Mouse (Mus musculus): ENCODE measurements around the gene Bcl2. TPM values are rescaled to one million over a fixed set of nuclear protein-coding genes. Genes with fewer than 3 reads are reported as not detected.

The Bcl2 gene
- total and polyA plus RNA-seq, 3 experiments: 30.9 to 87.0 (median 38.8) TPM

- TF ChIP-seq ZC3H11A (IDR thresholded peaks at IDR 0.05; ENCODE audit: low read depth, low read length) (no peak), ETS1 (IDR thresholded peaks at IDR 0.05; ENCODE audit: low read depth, low read length) (no peak; the same call in 1 of the 2 replicates), USF1 (IDR thresholded peaks at IDR 0.05; ENCODE audit: low read depth, low read length) (peak; percentile 88), ZKSCAN1 (IDR thresholded peaks at IDR 0.05; ENCODE audit: low read depth, low read length) (no peak)
Observed at GRCm38 (mm10) chr1:106759572-106760435, 45.7 kb upstream of the Bcl2 start, which contains the start of gene Kdsr (continued).

GRCm38 (mm10) chr1:106758734-106759571, 44.9 kb upstream of the Bcl2 start:
- TF ChIP-seq MAX (IDR thresholded peaks at IDR 0.05; ENCODE audit: low read length): 0 out of 2 replicates have a peak, but pooled peaks have one; percentile 42
- peak; percentile 31; the same call in 1 of the 2 replicates for TF ChIP-seq HCFC1 (IDR thresholded peaks at IDR 0.05; ENCODE audit: low read depth, low read length)
- peak; percentile 39; the same call in 1 of the 2 replicates for TF ChIP-seq NELFE (IDR thresholded peaks at IDR 0.05; ENCODE audit: low read depth, low read length)
- peak; percentile 33 to 48; a peak in 1 of 4 replicates for TF ChIP-seq EP300 (IDR thresholded peaks at IDR 0.05; ENCODE audit: low read depth in 1 of 2, low read length in 2 of 2)
- TF ChIP-seq ELF1 (IDR thresholded peaks at IDR 0.05; ENCODE audit: low read depth, low read length): peak; percentile 74; the same call in 1 of the 2 replicates
- peak; percentile 49 for TF ChIP-seq CHD2 (IDR thresholded peaks at IDR 0.05; ENCODE audit: low read length)
- no peak for TF ChIP-seq CTCF (IDR thresholded peaks at IDR 0.05 in 2 of 3, conservative IDR thresholded peaks at IDR 0.05 in 1 of 3; ENCODE audit: control insufficient read depth in 1 of 3, insufficient read depth in 1 of 3, low read depth in 2 of 3, low read length in 3 of 3, poor library complexity in 1 of 3, severe bottlenecking in 1 of 3)
- TF ChIP-seq TAL1 (IDR thresholded peaks at IDR 0.05; ENCODE audit: low read length): no peak
- TF ChIP-seq MYB (IDR thresholded peaks at IDR 0.05; ENCODE audit: low read depth, low read length): no peak
- 0 out of 2 replicates have a peak, but pooled peaks have one; percentile 85 for TF ChIP-seq CHD1 (IDR thresholded peaks at IDR 0.05; ENCODE audit: low read depth, low read length)
- 0 out of 2 replicates have a peak, but pooled peaks have one; percentile 17 for TF ChIP-seq TCF12 (IDR thresholded peaks at IDR 0.05; ENCODE audit: low read depth, low read length)
- TF ChIP-seq ZNF384 (IDR thresholded peaks at IDR 0.05; ENCODE audit: low read depth, low read length): no peak
- no peak for TF ChIP-seq ZC3H11A (IDR thresholded peaks at IDR 0.05; ENCODE audit: low read depth, low read length)
- no peak for TF ChIP-seq MAFK (IDR thresholded peaks at IDR 0.05; ENCODE audit: borderline replicate concordance, low read depth, low read length)
- TF ChIP-seq POLR2AphosphoS2 (IDR thresholded peaks at IDR 0.05; ENCODE audit: low read length): no peak
- TF ChIP-seq E2F4 (IDR thresholded peaks at IDR 0.05; ENCODE audit: borderline replicate concordance, low read depth, low read length): 0 out of 2 replicates have a peak, but pooled peaks have one; percentile 2
- TF ChIP-seq GATA1 (IDR thresholded peaks at IDR 0.05; ENCODE audit: low read depth, low read length): peak; percentile 56
- TF ChIP-seq SIN3A (IDR thresholded peaks at IDR 0.05; ENCODE audit: low read length): peak; percentile 53
- TF ChIP-seq JUND (IDR thresholded peaks at IDR 0.05; ENCODE audit: low read depth, low read length): no peak
- TF ChIP-seq BHLHE40 (IDR thresholded peaks at IDR 0.05; ENCODE audit: borderline replicate concordance, low read depth, low read length): peak; percentile 85
- TF ChIP-seq TBP (IDR thresholded peaks at IDR 0.05; ENCODE audit: low read depth, low read length): no peak
- TF ChIP-seq MXI1 (IDR thresholded peaks at IDR 0.05; ENCODE audit: low read depth, low read length): peak; percentile 63; the same call in 1 of the 2 replicates
- TF ChIP-seq SMC3 (IDR thresholded peaks at IDR 0.05; ENCODE audit: low read depth, low read length): 0 out of 2 replicates have a peak, but pooled peaks have one; percentile 2
- Histone ChIP-seq H3K27ac (ENCODE audit: control insufficient read depth, low read depth, low read length) (peak overlapping the region; percentile 81), H3K9me3 (replicated peaks; ENCODE audit: insufficient read depth, low read length) (no peaks in the 10 kb centered on the region), H3K36me3 (ENCODE audit: control insufficient read depth in 1 of 2, insufficient read depth in 2 of 2, low read length in 2 of 2) (peaks cover 0 to 36% of the 10 kb centered on the region in 2 experiments; a peak in 2 of 4 replicates), H3K4me3 (ENCODE audit: control insufficient read depth in 1 of 2, insufficient read depth in 1 of 2, low read depth in 2 of 2, low read length in 2 of 2) (peak overlapping the region; percentile 63 to 91), H3K27me3 (ENCODE audit: control insufficient read depth in 1 of 2, insufficient read depth in 2 of 2, low read length in 2 of 2) (no peaks in the 10 kb centered on the region), H3K79me2 (ENCODE audit: control insufficient read depth, insufficient read depth, low read length, poor library complexity) (peaks cover 12% of the 10 kb centered on the region), H3K9ac (ENCODE audit: control insufficient read depth, low read depth, low read length, poor library complexity, severe bottlenecking) (peak overlapping the region; percentile 89), H3K4me1 (ENCODE audit: control insufficient read depth in 1 of 2, insufficient read depth in 2 of 2, low read length in 2 of 2) (peaks cover 19 to 24% of the 10 kb centered on the region in 2 experiments)
- DNase-seq (ENCODE audit: low read depth, low spot score): peak; percentile 80
